Mouse (Mus musculus): ENCODE measurements around the gene Gm13283. TPM values are rescaled to one million over a fixed set of nuclear protein-coding genes. Genes with fewer than 3 reads are reported as not detected.
A peak's percentile ranks its signal among the peaks of the same experiment; 100 is the strongest.
"Not testable (repeated sequence)": the region's sequence is repeated elsewhere in the genome, so short reads cannot be mapped to it uniquely, and the experiment has no call there.

Gene Gm13283
- polyA plus RNA-seq, 1 experiment from 2014 or later: not detected

DNA sequence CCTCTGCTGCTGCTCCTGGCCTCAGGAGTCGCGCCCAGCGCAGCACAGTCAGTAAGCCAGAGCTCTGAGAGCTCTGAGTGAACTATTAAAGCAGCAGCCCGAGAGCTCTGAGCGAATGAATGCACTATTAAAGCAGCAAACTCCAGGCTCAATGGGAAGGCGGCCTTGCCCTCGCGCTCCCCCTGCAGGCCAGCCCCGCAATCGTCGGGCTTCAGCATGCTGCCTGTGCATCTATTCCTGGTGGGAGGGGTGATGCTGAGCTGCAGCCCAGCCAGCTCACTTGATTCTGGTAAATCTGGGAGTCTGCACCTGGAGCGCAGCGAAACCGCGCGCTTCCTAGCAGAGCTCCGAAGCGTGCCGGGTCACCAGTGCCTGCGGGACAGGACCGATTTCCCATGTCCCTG lies 2.3 kb upstream of the Gm13283 start:
- 0% methylated on average over 11 of the region's 21 CpGs for WGBS
- Histone ChIP-seq H3K27ac (ENCODE audit: low read length) (peak overlapping the region; percentile 93), H3K4me2 (replicated peaks; ENCODE audit: low read depth, low read length) (peak overlapping the region; percentile 61), H3K4me3 (ENCODE audit: low read depth, low read length) (peak overlapping the region; percentile 42)
- not testable (repeated sequence) for H3K9me3 ChIP-seq (ENCODE audit: control insufficient read depth, low read depth, low read length); H3K9ac ChIP-seq (replicated peaks; ENCODE audit: low read depth, low read length); H3K4me1 ChIP-seq (ENCODE audit: control insufficient read depth, insufficient read depth, low read length); H3K36me3 ChIP-seq (ENCODE audit: control insufficient read depth, insufficient read depth, low read length); H3K27me3 ChIP-seq (ENCODE audit: control insufficient read depth, insufficient read depth, low read length)
- peak; percentile 99 for ATAC-seq (ENCODE audit: insufficient number of reproducible peaks, insufficient read depth, low FRiP score, low read depth)

DNA sequence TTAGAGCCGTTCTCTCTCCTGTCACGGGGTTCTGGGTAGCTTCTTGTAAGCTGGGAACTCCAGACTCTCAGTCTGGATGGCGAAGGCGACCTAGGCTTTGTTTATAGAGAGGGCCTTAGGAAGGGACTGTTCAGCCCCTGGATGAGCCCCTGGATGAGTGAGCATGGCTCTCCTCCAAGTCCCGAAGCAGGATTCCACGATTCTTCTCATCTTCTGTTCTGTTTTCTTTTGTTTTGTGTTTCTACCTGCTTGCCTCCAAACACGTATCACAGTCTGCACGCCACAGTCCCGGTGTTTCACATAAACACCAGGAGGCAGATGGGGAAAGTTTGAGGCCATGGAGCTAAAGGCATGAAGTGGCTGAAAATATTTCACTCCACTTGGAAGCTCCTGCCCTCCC lies 1.2 kb upstream of the Gm13283 start:
- not testable (repeated sequence) for H3K27me3 ChIP-seq (ENCODE audit: control insufficient read depth, insufficient read depth, low read length); H3K9ac ChIP-seq (replicated peaks; ENCODE audit: low read depth, low read length); H3K36me3 ChIP-seq (ENCODE audit: control insufficient read depth, insufficient read depth, low read length); H3K27ac ChIP-seq (ENCODE audit: low read length); H3K4me2 ChIP-seq (replicated peaks; ENCODE audit: low read depth, low read length); H3K4me1 ChIP-seq (ENCODE audit: control insufficient read depth, insufficient read depth, low read length); H3K4me3 ChIP-seq (ENCODE audit: low read depth, low read length); ATAC-seq (ENCODE audit: insufficient number of reproducible peaks, insufficient read depth, low FRiP score, low read depth); H3K9me3 ChIP-seq (ENCODE audit: control insufficient read depth, low read depth, low read length)
- WGBS: 85% methylated on average over 9 of the region's 9 CpGs

DNA sequence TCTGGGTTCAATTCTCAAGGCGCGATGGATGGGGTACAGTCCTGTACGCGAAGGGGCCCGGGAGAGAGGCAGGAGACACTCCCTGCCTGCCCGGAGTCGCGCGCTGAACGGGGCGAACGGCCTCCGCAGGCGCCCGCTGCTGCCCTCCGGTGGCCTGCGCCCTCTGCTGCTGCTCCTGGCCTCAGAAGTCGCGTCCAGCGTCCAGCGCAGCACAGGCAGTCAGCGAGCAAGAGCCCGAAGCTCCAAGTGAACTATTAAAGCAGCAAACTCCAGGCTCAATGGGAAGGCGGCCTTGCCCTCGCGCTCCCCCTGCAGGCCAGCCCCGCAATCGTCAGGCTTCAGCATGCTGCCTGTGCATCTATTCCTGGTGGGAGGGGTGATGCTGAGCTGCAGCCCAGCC lies 512 bp downstream of the Gm13283 start:
- not testable (repeated sequence) for H3K27ac ChIP-seq (ENCODE audit: low read length); H3K36me3 ChIP-seq (ENCODE audit: control insufficient read depth, insufficient read depth, low read length); H3K27me3 ChIP-seq (ENCODE audit: control insufficient read depth, insufficient read depth, low read length); H3K9me3 ChIP-seq (ENCODE audit: control insufficient read depth, low read depth, low read length); H3K9ac ChIP-seq (replicated peaks; ENCODE audit: low read depth, low read length); ATAC-seq (ENCODE audit: insufficient number of reproducible peaks, insufficient read depth, low FRiP score, low read depth); H3K4me1 ChIP-seq (ENCODE audit: control insufficient read depth, insufficient read depth, low read length)
- WGBS: 0% methylated on average over 21 of the region's 28 CpGs
- H3K4me2 ChIP-seq (replicated peaks; ENCODE audit: low read depth, low read length): peak overlapping the region; percentile 30
- peak overlapping the region; percentile 16; the same call in 1 of the 2 replicates for H3K4me3 ChIP-seq (ENCODE audit: low read depth, low read length)

DNA sequence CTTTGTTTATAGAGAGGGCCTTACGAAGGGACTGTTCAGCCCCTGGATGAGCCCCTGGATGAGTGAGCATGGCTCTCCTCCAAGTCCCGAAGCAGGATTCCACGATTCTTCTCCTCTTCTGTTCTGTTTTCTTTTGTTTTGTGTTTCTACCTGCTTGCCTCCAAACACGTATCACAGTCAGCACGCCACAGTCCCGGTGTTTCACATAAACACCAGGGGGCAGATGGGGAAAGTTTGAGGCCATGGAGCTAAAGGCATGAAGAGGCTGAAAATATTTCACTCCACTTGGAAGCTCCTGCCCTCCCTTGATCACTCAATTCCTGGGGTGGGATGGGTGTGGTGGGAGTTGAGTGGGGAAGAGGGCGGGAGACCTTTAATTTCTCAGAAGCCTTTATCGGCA lies 1.9 kb downstream of the Gm13283 start:
- WGBS: 65% methylated on average over 6 of the region's 8 CpGs
- not testable (repeated sequence) for H3K4me1 ChIP-seq (ENCODE audit: control insufficient read depth, insufficient read depth, low read length); H3K4me2 ChIP-seq (replicated peaks; ENCODE audit: low read depth, low read length); H3K27me3 ChIP-seq (ENCODE audit: control insufficient read depth, insufficient read depth, low read length); H3K4me3 ChIP-seq (ENCODE audit: low read depth, low read length); H3K9me3 ChIP-seq (ENCODE audit: control insufficient read depth, low read depth, low read length); H3K27ac ChIP-seq (ENCODE audit: low read length); H3K36me3 ChIP-seq (ENCODE audit: control insufficient read depth, insufficient read depth, low read length); ATAC-seq (ENCODE audit: insufficient number of reproducible peaks, insufficient read depth, low FRiP score, low read depth); H3K9ac ChIP-seq (replicated peaks; ENCODE audit: low read depth, low read length)

DNA sequence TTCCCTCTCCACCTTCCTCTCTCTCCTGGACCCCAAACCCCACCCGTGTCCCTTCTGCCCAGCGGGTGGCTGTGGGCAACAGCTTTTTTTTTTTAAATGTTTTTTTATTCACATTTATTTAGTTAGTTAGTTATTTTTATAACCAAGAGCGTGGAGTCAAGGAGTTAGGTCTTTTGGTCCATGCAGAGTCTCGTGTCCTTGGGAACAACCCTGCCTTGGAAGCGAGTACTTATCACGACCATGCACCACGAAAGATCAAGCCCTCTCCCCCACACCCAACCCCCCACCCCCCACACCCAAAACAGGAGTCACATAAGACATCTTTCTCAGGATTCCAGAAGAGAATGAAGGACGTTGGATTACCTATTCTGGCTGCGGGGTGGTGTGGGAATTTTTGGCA lies 2.4 kb downstream of the Gm13283 start:
- not testable (repeated sequence) for ATAC-seq (ENCODE audit: insufficient number of reproducible peaks, insufficient read depth, low FRiP score, low read depth); H3K27me3 ChIP-seq (ENCODE audit: control insufficient read depth, insufficient read depth, low read length); H3K4me2 ChIP-seq (replicated peaks; ENCODE audit: low read depth, low read length); H3K36me3 ChIP-seq (ENCODE audit: control insufficient read depth, insufficient read depth, low read length); H3K9me3 ChIP-seq (ENCODE audit: control insufficient read depth, low read depth, low read length); H3K4me3 ChIP-seq (ENCODE audit: low read depth, low read length); H3K4me1 ChIP-seq (ENCODE audit: control insufficient read depth, insufficient read depth, low read length); H3K27ac ChIP-seq (ENCODE audit: low read length); H3K9ac ChIP-seq (replicated peaks; ENCODE audit: low read depth, low read length)
- 64% methylated on average over 9 of the region's 9 CpGs for WGBS

DNA sequence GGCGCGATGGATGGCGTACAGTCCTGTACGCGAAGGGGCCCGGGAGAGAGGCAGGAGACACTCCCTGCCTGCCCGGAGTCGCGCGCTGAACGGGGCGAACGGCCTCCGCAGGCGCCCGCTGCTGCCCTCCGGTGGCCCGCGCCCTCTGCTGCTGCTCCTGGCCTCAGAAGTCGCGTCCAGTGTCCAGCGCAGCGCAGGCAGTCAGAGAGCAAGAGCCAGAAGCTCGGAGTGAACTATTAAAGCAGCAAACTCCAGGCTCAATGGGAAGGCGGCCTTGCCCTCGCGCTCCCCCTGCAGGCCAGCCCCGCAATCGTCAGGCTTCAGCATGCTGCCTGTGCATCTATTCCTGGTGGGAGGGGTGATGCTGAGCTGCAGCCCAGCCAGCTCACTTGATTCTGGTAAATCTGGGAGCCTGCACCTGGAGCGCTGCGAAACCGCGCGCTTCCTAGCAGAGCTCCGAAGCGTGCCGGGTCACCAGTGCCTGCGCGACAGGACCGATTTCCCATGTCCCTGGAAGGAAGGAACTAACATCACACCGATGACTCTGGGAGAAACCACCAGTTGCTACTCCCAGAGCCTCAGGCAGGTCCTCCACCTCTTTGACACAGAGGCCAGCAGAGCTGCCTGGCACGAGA lies 3.6 kb downstream of the Gm13283 start:
- peak overlapping the region; percentile 27; the same call in 1 of the 2 replicates for H3K27ac ChIP-seq (ENCODE audit: low read length)
- not testable (repeated sequence) for H3K4me1 ChIP-seq (ENCODE audit: control insufficient read depth, insufficient read depth, low read length); H3K27me3 ChIP-seq (ENCODE audit: control insufficient read depth, insufficient read depth, low read length); ATAC-seq (ENCODE audit: insufficient number of reproducible peaks, insufficient read depth, low FRiP score, low read depth); H3K9me3 ChIP-seq (ENCODE audit: control insufficient read depth, low read depth, low read length); H3K9ac ChIP-seq (replicated peaks; ENCODE audit: low read depth, low read length); H3K36me3 ChIP-seq (ENCODE audit: control insufficient read depth, insufficient read depth, low read length)
- peak overlapping the region; percentile 35; the same call in 1 of the 2 replicates for H3K4me2 ChIP-seq (replicated peaks; ENCODE audit: low read depth, low read length)
- WGBS: 5% methylated on average over 23 of the region's 42 CpGs
- H3K4me3 ChIP-seq (ENCODE audit: low read depth, low read length): peak overlapping the region; percentile 17; the same call in 1 of the 2 replicates

DNA sequence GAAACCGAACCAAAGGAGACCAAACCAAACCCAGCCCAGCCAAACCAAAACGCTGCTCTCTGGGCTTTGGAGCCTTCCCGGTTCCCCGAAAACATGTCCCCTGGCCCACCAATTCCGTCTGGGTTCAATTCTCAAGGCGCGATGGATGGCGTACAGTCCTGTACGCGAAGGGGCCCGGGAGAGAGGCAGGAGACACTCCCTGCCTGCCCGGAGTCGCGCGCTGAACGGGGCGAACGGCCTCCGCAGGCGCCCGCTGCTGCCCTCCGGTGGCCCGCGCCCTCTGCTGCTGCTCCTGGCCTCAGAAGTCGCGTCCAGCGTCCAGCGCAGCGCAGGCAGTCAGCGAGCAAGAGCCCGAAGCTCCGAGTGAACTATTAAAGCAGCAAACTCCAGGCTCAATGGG lies 13.6 kb downstream of the Gm13283 start, which contains the start of gene Gm13290:
TSS of gene Gm13290 (plus strand) at position 301 of the 400 bp plus-strand sequence.
- not testable (repeated sequence) for H3K4me1 ChIP-seq (ENCODE audit: control insufficient read depth, insufficient read depth, low read length); H3K27me3 ChIP-seq (ENCODE audit: control insufficient read depth, insufficient read depth, low read length); ATAC-seq (ENCODE audit: insufficient number of reproducible peaks, insufficient read depth, low FRiP score, low read depth); H3K9ac ChIP-seq (replicated peaks; ENCODE audit: low read depth, low read length); H3K9me3 ChIP-seq (ENCODE audit: control insufficient read depth, low read depth, low read length); H3K4me2 ChIP-seq (replicated peaks; ENCODE audit: low read depth, low read length); H3K4me3 ChIP-seq (ENCODE audit: low read depth, low read length); H3K27ac ChIP-seq (ENCODE audit: low read length); H3K36me3 ChIP-seq (ENCODE audit: control insufficient read depth, insufficient read depth, low read length)
- no CpG with 5 or more reads among the region's 32 CpGs for WGBS

DNA sequence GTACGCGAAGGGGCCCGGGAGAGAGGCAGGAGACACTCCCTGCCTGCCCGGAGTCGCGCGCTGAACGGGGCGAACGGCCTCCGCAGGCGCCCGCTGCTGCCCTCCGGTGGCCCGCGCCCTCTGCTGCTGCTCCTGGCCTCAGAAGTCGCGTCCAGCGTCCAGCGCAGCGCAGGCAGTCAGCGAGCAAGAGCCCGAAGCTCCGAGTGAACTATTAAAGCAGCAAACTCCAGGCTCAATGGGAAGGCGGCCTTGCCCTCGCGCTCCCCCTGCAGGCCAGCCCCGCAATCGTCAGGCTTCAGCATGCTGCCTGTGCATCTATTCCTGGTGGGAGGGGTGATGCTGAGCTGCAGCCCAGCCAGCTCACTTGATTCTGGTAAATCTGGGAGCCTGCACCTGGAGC lies 16.7 kb downstream of the Gm13283 start, which contains the start of gene Gm13289:
TSS of gene Gm13289 (plus strand) at position 301 of the 400 bp plus-strand sequence.
- not testable (repeated sequence) for H3K27me3 ChIP-seq (ENCODE audit: control insufficient read depth, insufficient read depth, low read length); H3K4me1 ChIP-seq (ENCODE audit: control insufficient read depth, insufficient read depth, low read length); H3K36me3 ChIP-seq (ENCODE audit: control insufficient read depth, insufficient read depth, low read length); H3K4me2 ChIP-seq (replicated peaks; ENCODE audit: low read depth, low read length); ATAC-seq (ENCODE audit: insufficient number of reproducible peaks, insufficient read depth, low FRiP score, low read depth); H3K4me3 ChIP-seq (ENCODE audit: low read depth, low read length); H3K9me3 ChIP-seq (ENCODE audit: control insufficient read depth, low read depth, low read length); H3K9ac ChIP-seq (replicated peaks; ENCODE audit: low read depth, low read length); H3K27ac ChIP-seq (ENCODE audit: low read length)
- no CpG with 5 or more reads among the region's 29 CpGs for WGBS

DNA sequence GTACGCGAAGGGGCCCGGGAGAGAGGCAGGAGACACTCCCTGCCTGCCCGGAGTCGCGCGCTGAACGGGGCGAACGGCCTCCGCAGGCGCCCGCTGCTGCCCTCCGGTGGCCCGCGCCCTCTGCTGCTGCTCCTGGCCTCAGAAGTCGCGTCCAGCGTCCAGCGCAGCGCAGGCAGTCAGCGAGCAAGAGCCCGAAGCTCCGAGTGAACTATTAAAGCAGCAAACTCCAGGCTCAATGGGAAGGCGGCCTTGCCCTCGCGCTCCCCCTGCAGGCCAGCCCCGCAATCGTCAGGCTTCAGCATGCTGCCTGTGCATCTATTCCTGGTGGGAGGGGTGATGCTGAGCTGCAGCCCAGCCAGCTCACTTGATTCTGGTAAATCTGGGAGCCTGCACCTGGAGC lies 19.6 kb downstream of the Gm13283 start, which contains the start of gene Gm13272:
TSS of gene Gm13272 (plus strand) at position 301 of the 400 bp plus-strand sequence.
- not testable (repeated sequence) for H3K27me3 ChIP-seq (ENCODE audit: control insufficient read depth, insufficient read depth, low read length); H3K4me3 ChIP-seq (ENCODE audit: low read depth, low read length); H3K9me3 ChIP-seq (ENCODE audit: control insufficient read depth, low read depth, low read length); H3K9ac ChIP-seq (replicated peaks; ENCODE audit: low read depth, low read length); H3K4me2 ChIP-seq (replicated peaks; ENCODE audit: low read depth, low read length); ATAC-seq (ENCODE audit: insufficient number of reproducible peaks, insufficient read depth, low FRiP score, low read depth); H3K27ac ChIP-seq (ENCODE audit: low read length); H3K36me3 ChIP-seq (ENCODE audit: control insufficient read depth, insufficient read depth, low read length); H3K4me1 ChIP-seq (ENCODE audit: control insufficient read depth, insufficient read depth, low read length)
- no CpG with 5 or more reads among the region's 29 CpGs for WGBS

Measured in stomach, embryonic 14.5 days (tissue).